Mouse (Mus musculus): ENCODE measurements around the gene Epb41l4b. TPM values are rescaled to one million over a fixed set of nuclear protein-coding genes. Genes with fewer than 3 reads are reported as not detected.

Epb41l4b gene
- total RNA-seq, 2 experiments from 2014 or later, result 0.47 to 3.5 TPM

DNA sequence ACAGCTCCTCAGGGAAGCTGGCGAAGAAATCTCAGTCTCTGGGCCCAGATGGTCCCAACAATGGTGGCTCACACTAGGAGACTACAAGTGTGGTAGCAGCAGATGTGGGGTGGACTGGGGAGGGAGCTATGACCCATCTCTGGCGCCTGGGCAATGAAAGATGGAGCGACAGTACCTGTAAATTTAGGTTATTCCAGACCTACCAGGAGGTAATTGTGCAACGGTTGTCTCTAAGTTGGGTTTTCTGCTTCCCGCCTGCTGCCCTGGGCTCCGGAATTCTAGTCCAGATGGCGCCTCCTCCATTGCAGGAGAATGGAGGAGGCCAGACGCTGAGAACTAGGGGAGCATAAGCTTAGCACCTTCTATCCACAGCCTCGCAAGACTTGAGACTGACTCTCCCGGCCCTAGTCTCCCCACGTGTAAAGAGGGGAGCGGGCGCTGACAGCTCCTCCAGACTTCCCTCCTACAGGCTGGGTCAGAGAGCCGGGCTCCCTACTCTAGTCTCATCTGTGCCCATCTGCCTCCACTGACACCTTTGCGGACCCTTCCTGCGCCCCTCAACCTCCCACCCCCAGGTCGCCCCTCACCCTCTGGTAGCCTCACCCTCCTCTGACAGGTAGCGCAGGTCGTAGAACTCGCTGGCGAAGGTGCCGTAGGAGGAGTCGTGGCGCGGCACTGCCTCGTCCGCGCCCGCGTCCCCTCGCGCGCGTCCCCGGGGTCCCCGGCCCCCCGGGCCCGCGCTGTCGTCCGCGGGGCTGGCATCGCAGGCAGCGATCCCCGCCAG, 153.6 kb downstream of the Epb41l4b start:
- ATAC-seq (replicated peaks; ENCODE audit: low FRiP score, low TSS enrichment, poor library complexity, severe bottlenecking), result no peak

DNA sequence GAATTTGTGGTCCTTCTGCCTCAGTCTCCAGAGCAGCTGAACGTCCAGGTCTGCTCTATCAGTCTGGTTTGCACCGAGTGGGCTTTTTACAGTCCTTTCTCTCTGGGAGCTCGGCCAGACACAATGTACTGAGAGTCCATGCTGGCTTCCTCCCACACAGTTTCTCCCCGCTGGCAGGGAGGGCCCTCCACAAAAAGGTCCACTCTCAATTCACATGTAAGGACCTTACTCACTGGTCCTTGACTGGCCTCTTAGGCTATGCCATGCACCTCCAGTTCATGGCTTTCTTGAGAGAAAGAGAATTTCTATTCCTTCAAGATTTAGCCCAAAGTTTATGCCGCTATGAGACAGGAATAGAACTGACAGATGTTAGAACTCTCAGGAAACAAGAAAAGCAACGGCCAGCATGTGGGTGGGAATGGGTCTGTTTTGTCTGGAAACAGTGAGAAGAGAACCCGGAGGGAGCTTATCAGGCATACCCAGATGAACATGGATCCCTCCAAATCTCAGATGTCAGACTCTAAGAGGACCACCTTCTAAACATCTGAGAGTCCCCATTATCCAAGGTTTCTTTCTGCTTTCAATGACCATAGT, 177.6 kb downstream of the Epb41l4b start:
- no peak for ATAC-seq (replicated peaks; ENCODE audit: low FRiP score, low TSS enrichment, poor library complexity, severe bottlenecking)

DNA sequence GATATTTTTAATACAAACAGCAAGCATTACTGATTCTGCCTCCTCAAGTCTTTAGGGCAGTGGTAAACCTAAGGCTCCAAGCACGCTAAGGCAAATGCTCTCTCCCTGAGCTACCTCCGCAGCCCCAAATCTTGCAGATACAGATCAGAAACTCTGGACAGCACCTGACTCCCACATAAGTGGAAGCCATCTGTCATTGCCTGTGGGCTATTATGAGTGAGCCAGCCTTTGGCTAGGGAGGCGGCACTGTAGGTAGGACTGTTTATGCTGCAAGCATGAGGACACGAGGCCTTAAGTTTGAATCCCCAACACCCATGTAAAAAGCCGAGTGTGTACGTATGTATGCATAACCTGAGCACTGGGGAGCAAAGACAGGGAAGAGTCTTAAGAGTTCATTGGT, 179.6 kb downstream of the Epb41l4b start:
- no peak for ATAC-seq (replicated peaks; ENCODE audit: low FRiP score, low TSS enrichment, poor library complexity, severe bottlenecking)

- no peak for ATAC-seq (replicated peaks; ENCODE audit: low FRiP score, low TSS enrichment, poor library complexity, severe bottlenecking)
Observed at GRCm38 (mm10) chr4:56961320-56961925, 181.8 kb downstream of the Epb41l4b start.

DNA sequence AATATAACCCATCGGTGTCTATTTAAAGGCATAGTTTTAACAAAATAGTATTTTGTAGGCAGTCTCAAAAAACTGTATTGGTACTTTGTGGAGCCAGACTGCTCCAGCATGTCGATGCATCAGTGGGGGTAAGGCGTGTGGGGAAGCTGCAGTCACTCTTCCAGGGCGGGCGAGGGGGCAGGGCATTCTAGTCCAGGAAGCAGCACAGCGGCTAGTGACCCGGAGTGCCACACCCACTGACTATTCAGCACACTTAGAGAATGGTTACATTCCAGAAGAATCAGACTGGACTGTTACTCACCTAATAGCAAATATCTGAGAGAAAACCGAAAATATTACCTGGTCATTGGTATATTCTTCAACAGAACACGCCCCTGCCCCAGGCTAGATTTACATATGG, 185.7 kb downstream of the Epb41l4b start:
- no peak for ATAC-seq (replicated peaks; ENCODE audit: low FRiP score, low TSS enrichment, poor library complexity, severe bottlenecking)

DNA sequence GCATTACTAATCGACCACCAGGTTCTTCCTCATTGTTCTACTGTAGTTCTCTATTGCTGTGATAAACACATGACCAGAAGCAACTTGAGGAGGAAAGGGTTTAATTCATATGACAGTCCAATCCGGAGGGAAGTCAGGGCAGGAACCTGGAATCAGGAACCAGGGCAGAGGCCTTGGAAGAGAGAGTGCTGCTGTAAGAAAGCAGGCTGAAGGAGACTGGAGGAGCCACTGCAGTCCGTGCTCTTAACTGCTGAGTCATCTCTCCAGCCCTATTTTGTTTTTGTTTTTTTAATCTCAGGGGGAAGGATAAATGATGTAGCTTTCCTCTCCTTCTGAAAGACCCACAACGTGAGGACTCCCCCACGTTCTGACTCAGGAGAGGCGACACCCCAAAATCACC, 190.0 kb downstream of the Epb41l4b start:
- ATAC-seq (replicated peaks; ENCODE audit: low FRiP score, low TSS enrichment, poor library complexity, severe bottlenecking), result no peak

DNA sequence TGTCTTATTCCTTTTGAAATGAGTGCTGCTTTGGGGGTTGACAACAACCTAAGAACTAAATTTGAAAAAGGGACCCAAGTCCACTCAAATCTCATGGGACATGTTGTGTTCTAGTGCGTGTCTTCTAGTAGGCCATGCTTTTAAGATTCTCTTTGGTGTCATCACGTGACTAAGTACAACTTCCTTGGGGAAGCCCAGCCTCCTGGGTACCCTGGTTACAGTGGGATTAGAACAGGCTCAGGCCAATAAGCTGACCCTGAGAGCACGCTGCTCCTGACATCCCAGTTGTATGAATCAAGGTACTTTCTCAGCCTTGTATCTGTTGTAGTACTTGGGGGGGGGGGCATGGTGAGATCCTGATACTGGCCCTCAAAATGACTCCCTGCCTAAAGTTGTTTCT, 191.5 kb downstream of the Epb41l4b start:
- ATAC-seq (replicated peaks; ENCODE audit: low FRiP score, low TSS enrichment, poor library complexity, severe bottlenecking), result no peak

- no peak for ATAC-seq (replicated peaks; ENCODE audit: low FRiP score, low TSS enrichment, poor library complexity, severe bottlenecking)
Observed at GRCm38 (mm10) chr4:56949494-56949893, 193.7 kb downstream of the Epb41l4b start.

DNA sequence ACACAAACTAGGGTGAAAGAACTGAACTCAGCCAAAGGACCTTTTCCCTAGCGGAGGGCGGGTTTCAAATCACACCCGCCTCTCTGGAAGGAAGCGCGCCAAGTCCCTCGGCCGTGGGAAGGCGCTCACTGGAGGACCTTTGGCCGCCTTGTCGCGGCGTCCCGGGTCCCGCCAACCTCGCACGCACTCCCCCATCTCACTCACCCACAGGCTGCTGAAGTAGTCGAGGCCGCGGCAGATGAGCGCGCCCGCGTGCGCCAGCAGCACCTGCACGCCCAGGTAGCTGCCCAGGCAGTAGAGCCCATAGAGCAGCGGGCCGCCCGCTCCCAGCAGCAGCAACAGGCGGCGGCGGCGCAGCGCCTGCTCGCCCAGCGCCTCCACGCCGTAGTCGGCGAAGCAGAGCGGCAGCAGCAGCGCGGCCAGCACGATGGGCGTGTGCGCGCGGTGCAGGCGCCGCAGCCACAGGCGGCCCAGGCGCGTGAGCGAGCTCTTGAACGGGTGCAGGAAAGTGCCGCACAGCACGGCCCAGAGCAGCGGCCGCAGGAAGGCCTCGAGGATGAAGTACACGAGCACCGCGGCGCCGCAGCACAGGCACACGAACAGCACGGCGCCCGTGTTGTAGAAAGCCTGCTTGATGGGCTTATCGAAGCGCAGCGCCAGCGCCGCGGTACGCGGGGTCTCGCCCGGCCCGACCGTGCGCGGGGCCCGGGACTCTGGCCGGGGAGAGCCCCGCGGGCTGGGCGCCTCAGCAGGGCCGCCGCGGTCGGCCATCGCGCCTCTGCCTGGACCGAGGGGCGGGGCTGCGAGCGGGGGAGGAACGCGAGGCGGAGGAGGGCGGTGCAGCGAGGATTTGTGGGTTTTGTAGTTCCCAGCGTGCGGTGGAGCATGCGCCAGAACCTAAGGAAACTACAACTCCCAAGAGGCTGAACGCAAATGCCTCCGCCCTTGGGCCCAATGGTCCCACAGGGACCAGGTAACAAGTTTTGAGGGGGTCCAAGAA, 196.3 kb downstream of the Epb41l4b start, which contains the start of gene Tmem245:
Gene Tmem245, minus strand, starts transcription at position 797 of the 1,000 bp plus-strand sequence.
- peak; percentile 97 for ATAC-seq (replicated peaks; ENCODE audit: low FRiP score, low TSS enrichment, poor library complexity, severe bottlenecking)

- no peak for ATAC-seq (replicated peaks; ENCODE audit: low FRiP score, low TSS enrichment, poor library complexity, severe bottlenecking)
Observed at GRCm38 (mm10) chr4:56946180-56946579, 197.1 kb downstream of the Epb41l4b start.

- no peak for ATAC-seq (replicated peaks; ENCODE audit: low FRiP score, low TSS enrichment, poor library complexity, severe bottlenecking)
Observed at GRCm38 (mm10) chr4:56944286-56944685, 199.0 kb downstream of the Epb41l4b start.

GRCm38 (mm10) chr4:56943258-56943657, 200.0 kb downstream of the Epb41l4b start:
- no peak for ATAC-seq (replicated peaks; ENCODE audit: low FRiP score, low TSS enrichment, poor library complexity, severe bottlenecking)

GRCm38 (mm10) chr4:56942567-56942966, 200.7 kb downstream of the Epb41l4b start:
- no peak for ATAC-seq (replicated peaks; ENCODE audit: low FRiP score, low TSS enrichment, poor library complexity, severe bottlenecking)

Other genes starting within 250 kb of the Epb41l4b start
- gene Tmem245, start 196.0 kb downstream of the Epb41l4b start, total RNA-seq (2014; fragmentation: Nextera tagmentation), result 9.0 and 11.8 TPM in 2 replicates
- gene Tmem245, start 196.0 kb downstream of the Epb41l4b start, total RNA-seq (2017), result 4.7 and 6.1 TPM in 2 replicates
- not detected in 2 replicates for gene Frrs1l, start 153.0 kb downstream of the Epb41l4b start, total RNA-seq (2014; fragmentation: Nextera tagmentation)
- not detected in 2 replicates for gene Frrs1l, start 153.0 kb downstream of the Epb41l4b start, total RNA-seq (2017)
- 11.7 and 15.2 TPM in 2 replicates for gene Ptpn3, start 158.4 kb upstream of the Epb41l4b start, total RNA-seq (2014; fragmentation: Nextera tagmentation)
- gene Ptpn3, start 158.4 kb upstream of the Epb41l4b start, total RNA-seq (2017), result 8.7 and 15.4 TPM in 2 replicates